Mouse (Mus musculus): ENCODE measurements at regions not wholly inside any gene's neighbourhood (a gene's known extent, or its start where the extent isn't known, plus 50 kb on each side); places are given as distances from the start of the nearest gene placed in this dataset.
A peak's percentile ranks its signal among the peaks of the same experiment; 100 is the strongest.

DNA sequence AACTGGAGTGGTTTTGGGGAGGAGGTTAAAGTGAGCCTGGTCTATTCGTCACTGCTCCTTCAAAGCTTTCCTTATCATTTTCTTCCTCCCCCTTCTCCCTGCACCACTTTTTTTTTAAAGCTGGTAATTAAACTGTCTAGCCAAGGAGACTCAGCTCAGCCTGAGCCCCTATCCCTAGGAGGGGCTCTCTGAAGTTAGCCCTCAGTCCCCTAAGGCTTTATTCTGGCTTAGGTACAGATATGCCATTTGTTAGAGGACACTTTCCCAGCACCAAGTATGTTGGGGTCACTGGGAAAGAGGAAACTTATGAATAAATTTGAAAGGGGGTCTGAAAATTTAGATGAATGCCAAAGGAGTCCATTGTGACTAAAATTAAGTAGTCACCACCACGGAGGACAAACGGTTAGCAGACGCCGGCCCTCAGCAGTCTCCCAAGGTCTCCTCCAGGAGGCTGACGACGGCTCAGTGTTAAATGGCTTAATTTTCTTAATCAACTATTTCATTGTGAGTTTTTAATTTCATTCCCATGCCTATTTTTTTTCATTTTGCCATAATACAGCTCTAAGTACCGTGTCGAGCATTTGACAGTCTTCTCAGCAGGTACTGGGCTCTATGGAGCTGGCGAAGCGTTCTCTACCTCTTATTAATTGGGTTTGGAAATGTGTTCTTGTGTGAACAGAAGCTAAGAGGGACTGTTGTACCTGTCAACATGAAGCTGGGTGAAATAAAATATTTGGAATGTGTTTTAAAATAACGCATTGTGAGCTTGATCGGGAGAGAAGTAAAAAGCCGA, 370.6 kb upstream of the Cited2 start:
- no peak for DNase-seq (ENCODE audit: low spot score in 2 of 2)

DNA sequence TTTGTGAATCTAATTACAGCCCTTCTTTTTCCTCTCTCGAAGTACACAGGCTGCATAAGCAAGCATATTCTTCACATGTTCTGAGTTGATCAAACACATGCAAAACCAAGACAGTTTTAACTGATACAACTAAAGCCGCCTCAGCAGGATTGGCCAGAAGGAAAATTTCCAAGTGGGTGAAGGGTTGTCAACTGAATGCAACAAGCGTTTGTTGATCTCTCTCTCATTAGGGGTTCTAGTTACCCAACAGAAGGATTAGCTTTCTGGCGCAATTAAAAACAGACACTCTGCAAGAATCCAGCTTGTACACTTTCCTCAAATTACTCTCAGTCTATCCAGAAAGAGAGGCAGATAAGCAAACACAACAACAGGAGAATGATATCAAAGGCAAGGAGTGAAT, 367.5 kb upstream of the Cited2 start:
- no peak for DNase-seq (ENCODE audit: low spot score in 2 of 2)

DNA sequence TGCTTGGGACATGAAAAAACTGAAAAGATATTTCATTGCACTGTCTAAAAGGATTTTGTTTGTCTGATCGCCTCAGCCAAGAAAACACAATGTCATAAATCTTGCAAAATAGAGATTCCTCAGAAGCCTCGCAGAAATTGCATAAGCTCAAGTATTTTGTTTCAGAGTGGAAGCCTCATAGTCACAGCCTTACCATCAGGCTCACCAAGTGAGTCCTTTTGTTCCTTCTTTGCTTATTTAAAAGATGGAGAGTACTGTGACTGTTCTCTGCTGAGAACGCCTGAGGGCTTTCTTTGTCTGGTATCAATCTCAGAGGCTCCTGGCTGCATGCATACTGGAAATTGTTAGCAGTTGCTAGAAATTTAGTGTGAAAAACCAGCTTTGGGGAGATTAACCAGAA, 367.0 kb upstream of the Cited2 start:
- DNase-seq (ENCODE audit: low spot score in 2 of 2) = no peak

DNA sequence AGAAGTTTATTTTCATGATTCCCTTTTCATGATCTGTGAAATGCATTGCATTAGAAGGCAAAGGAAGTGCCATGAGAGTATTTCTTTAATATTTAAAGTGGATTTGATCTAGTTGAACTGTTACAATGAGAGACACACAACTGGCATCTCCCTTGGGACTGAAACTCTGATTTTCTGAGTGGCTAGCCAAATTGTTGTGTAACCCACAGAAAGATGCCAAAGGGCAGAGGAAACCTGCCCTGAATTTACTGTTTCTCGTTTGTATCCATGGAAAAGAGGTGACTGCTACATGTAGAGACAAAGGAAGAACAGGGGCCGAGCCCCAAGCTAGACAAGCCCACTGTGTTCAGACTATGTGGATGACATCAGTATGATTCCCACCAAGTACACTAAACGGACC, 360.4 kb upstream of the Cited2 start:
- no peak for DNase-seq (ENCODE audit: low spot score in 2 of 2)

- DNase-seq (ENCODE audit: low spot score in 2 of 2) = no peak
These were observed 356.8 kb upstream of the Cited2 start for GRCm38 (mm10) chr10:17366042-17366740.

GRCm38 (mm10) chr10:17367026-17367425, 356.0 kb upstream of the Cited2 start:
- no peak for DNase-seq (ENCODE audit: low spot score in 2 of 2)

DNA sequence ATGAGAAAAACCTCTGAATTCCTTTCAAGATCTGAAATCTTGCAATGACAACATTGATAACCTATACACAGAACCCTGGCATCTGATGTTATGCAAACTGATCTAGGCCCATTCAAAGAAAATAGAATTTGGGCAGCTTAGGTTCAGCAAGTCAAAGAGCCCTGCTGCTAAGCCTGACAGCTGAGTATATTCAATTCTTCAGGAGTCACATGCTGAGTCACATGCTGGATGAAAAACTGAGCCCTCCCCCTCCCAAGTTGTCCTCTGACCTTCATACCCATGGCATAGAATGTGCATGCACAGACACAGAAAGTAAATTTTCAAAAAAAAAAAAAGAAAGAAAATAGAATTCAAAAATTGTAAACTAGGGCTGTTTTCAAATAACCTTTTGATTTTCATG, 355.6 kb upstream of the Cited2 start:
- DNase-seq (ENCODE audit: low spot score in 2 of 2) = no peak

DNA sequence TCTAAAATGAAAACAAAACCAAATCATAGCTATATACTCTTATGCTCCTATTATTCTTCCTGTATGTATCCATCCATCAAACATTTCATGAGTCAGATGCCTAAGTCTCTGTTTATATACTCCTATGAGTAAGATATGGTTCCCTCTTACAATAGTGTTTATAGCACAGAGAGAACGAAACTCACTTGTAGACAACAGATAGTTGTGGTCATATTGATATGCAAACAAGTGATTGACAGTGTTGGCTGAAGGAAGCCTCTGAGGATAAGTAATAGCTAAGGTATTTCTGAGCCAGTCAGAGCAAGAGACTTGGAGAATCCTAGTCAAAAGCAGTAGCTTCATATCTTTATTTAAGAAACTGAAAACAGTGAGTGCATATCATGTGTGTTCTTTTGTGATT, 354.4 kb upstream of the Cited2 start:
- DNase-seq (ENCODE audit: low spot score in 2 of 2) = no peak

DNA sequence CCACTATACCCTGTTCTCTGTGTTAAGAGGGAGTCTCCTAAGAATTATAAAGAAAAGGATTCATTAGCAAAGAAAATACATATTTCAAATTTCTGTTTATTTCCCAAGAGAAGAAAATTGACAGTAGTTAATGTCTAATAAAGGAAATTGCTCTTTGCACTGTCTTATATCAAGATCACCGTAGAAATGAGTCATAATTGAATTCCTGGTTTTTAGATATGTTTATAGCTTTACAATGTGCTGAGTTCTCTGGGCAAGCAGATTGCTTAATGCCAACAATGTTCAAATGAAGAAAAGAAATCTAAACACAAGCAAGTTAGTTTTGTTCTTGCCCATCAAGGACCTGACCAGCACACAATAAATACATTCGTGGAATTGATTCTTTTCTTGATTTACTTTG, 350.1 kb upstream of the Cited2 start:
- no peak for DNase-seq (ENCODE audit: low spot score in 2 of 2)

DNA sequence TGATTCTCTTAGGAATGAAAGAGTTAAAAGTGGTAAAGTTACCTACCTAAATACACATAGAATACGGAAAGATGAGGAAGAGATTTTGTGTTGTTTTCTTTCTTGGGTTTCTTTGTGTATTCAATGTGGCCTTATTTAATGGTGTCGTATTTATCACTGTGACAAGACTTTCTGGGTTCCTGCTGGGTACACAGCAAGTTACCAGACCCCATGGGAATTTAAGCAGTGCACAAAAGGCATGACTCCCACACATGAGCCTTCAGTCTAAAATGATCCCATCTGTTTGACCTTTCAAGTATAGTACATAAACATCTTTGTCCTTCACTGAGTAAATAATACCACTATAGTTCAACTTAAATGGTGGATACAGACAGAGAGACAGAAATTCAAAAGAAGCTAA, 349.0 kb upstream of the Cited2 start:
- no peak for DNase-seq (ENCODE audit: low spot score in 2 of 2)

DNA sequence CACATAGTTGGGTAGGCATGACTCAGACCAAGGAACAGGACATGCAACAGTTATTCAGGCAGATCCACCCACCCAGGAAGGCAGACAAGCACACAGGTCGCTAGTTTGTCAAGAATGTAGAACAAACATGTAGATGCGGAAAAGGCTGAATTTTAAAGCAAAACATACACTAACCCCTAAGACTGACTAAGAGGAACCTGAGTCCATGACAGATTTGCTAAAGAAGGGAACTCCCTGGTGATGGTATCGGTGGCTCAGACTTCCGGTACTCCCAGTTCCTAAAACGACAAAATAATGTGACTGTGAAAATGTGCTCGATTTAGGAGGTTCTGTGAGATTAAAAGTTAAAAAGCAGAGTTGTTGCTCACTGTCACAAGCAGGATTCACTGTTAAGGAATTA, 340.0 kb upstream of the Cited2 start:
- no peak for DNase-seq (ENCODE audit: low spot score in 2 of 2)

DNA sequence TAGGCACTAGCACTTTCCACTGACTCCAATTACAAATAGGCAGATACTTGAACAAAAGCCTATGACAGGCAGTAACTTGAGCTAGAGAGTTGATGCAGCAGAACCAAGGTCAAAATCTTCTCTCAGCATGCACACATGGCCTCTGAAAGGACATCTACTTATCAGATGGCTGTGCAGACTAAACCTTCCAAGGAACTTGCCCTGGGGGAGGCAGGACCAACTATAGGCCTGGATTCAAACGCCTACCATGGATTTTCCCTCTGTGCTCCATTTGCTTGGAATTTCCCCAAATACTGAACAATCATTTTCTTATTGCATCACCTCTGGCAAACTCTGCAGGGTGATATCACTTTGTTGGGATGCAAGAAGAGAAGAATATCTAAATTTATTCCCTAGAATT, 337.8 kb upstream of the Cited2 start:
- peak in 1 of 2 experiments; percentile 25 for DNase-seq (ENCODE audit: low spot score in 2 of 2)

- no peak for DNase-seq (ENCODE audit: low spot score in 2 of 2)
These were observed 335.7 kb upstream of the Cited2 start for GRCm38 (mm10) chr10:17387296-17387695.

DNA sequence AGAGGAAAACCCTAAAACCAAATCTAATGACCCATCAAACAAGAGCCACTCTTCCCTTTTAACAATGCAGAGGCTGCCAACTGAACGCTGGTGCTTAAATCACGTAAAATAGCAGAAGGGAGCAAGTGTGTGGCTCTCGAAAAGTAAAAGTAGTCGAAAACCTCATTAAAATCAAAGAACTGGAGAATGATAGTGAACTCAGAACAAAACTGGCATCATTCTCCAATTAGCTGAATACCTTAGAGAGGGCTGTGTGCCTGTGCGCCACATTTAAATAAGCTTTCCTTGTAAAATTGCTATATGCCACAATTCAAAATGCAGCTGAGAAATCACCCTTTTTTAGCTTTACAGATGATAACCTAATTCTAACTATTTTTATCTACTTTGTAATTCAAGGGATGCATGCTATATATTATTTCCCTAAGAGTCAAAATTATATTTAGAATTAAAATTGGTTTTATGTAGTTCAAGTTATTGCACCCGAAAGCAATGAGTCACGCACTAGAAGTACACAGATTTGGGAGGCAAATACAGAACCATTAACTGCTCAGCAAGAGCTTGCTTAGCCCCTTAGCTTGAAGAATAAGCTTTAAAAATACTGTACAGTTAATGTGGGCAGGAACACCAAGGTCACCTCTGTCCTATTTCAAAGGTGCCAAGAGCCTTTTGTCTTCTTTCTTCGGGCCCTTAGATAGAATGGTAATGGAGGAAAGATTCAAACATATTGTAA, 327.4 kb upstream of the Cited2 start:
- no peak for DNase-seq (ENCODE audit: low spot score in 2 of 2)

DNA sequence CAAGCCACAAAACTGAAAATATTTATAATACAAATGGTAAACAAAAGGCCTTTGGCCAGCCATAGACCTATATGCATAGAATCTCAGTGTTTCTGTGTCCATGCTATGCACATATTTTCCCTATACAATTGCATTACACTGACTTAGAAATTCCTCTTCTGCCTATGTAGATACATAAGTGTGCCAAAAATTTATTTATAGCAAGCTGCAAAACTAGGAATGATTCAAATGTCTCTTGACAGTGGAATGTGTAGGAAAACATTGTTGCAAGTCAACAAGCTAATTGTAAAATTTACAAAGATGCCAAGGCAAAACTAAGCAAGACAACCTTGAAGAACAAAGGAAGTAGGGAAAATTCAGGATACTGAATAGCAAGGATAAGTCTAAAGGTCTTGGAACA, 319.1 kb upstream of the Cited2 start:
- no peak for DNase-seq (ENCODE audit: low spot score in 2 of 2)

- no peak for DNase-seq (ENCODE audit: low spot score in 2 of 2)
These were observed 315.0 kb upstream of the Cited2 start for GRCm38 (mm10) chr10:17407854-17408606.

DNA sequence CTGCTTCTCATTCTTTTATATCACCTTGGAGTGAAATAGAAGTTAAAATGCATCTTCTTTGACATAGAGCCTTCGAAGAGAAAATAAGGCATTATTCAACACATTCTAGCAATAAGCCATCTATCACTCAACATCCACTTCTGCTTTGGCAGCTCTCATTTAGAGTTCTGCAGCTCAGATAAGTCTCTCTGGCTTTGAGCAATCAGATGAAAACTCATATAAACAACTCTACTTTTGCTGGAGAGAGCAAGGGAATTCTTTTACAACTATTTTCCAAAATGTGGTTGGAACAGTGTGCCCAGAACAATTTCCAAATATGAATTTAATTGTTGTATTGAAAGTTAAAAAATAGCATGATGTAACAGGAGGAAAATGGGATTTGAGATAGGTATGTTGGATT, 314.2 kb upstream of the Cited2 start:
- DNase-seq (ENCODE audit: low spot score in 2 of 2) = no peak

DNA sequence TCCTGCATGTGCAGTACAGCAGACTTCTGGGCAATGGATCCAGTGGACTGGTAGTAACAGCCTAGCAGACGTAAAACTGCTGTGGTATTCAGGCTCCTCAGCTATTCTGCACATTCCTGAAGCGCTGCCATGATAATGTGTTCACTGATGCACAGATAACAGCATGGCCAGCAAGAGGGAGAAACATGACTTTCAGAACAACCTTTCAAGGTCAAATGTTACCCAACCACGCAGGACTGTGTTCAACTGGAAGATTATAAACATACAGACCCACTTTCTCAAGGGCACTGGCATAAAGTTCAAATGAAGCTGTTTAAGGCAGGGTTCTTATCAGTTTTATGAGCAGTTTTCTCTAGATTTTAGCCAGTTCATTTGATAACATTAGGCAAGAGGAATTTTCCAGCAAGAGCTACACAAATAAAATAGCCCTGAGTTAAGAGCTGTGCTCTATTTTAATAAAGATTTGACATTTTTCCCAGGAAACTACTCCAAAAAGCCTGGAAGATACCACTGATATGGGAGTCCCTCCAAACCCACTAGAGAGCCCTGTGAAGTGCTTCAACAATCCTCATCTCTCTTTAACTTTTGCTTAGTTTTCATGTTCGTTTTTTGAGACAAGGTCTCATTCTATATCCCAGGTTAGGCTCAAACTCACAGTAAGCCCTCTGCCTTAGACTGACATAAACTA, 311.6 kb upstream of the Cited2 start:
- DNase-seq (ENCODE audit: low spot score in 2 of 2) = no peak

- DNase-seq (ENCODE audit: low spot score in 2 of 2) = no peak
These were observed 307.9 kb upstream of the Cited2 start for GRCm38 (mm10) chr10:17415112-17415511.

DNA sequence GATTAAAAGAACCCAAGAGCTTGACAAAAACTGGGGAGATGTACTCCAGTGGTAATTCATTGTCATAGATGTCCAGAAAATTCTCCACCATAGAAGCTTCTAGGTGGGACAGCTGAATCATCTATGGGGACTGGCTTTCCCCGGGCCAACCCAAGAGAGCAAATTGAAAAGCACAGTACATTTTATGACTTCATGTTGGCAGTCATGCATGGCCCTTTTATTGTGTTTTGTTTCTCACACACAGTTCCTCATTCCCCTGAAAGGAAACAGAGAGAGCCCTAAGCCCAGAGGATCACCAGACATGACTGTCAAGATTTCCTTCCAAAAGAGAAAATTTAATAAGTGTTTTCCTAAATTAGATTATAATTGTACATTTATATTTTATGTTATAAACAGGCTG, 306.9 kb upstream of the Cited2 start:
- DNase-seq (ENCODE audit: low spot score in 2 of 2) = no peak

DNA sequence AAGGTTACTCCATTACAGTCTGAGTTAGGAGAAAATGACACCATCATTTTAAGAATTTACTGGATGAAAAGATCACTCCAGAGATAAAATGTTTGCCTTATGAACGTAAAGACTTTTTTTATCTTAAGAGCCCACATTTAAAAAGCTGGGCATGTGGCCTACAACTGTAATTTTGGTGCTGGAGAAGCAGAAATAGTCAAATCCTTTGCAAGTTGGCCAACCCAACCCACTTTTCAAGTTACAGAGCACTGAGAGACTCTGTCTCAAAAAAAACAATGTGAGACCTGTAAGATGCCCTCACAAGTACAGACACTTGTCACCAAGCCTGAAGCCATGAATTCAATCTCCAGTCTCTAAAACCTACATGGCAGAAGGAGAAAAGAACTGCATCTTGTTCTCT, 305.6 kb upstream of the Cited2 start:
- DNase-seq (ENCODE audit: low spot score in 2 of 2) = no peak
